Mouse (Mus musculus) left cerebral cortex, adult 2 months (tissue): ENCODE data around the gene Gm45837. TPM values are rescaled to one million over a fixed set of nuclear protein-coding genes. Genes with fewer than 3 reads are reported as not detected.

ENCODE experiments used
- DNase-seq, 2 experiments: peaks; one replicate each; pipeline ENCODE4 v3.0.0; 2021 to 2022; ENCODE audit warnings: low spot score in 2 of 2, mixed read lengths in 1 of 2; ENCODE audit errors: extremely low spot score in 1 of 2
- H3K27ac ChIP-seq: fragments of 200-600 bp; 2 replicates; pipeline ENCODE4 v1.8.1; 2022
- H3K4me3 ChIP-seq: fragments of 200-600 bp; 2 replicates; pipeline ENCODE4 v1.8.1; 2022
- CTCF ChIP-seq: fragments of 200-600 bp; IDR thresholded peaks from 2 replicates; pipeline ENCODE4 v1.8.1; 2022; ENCODE audit warnings: antibody characterized with exemption, mild to moderate bottlenecking, moderate library complexity
- intact Hi-C: fragments of 180-260 bp; cut with DNase I; formaldehyde crosslinking; loops from one replicate; pipeline ENCODE4 v1.15.1; 2025
- total RNA-seq, 2 experiments: library from RNA; stranded (reverse); gene quantifications; 2 replicates each; pipeline ENCODE4 v1.2.3; 2021

Gene Gm45837
- total RNA-seq, 2 experiments from 2014 or later = 1.6 to 3.4 TPM

DNA sequence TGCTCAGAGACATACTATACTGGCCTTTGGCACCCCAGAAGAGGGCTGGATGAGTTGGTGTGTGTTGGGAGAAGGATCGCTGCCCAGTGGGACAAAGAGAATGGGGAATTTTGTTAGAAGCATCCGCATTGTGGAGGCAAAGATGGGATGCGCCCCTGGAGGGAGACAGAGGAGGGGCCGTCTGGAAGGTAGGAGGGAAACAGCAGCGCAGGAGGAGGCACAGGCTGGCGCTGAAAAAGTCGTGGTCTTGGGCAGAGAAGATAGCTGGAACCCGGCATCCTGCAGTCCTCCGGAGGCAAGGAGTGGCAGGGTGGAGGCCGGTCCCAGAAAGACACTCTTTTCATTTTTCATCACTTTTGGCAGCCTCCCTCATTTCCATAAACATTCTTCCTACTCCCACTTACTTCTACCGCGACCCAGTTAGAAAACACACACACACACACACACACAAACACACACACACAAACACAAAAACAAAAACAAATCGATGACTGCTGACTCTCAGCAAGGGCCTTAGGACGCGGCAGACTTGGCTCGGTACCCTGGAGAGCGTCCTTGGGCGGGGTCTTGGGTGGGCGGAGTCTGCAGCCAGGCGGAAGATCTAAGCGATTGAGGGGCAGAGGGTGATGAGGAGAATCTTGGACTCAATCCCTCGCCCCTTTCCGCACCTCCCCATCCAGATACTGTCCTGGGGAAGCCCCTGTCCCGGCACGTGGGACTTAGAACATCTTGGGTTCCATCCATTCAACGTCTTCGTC lies 8.5 kb downstream of the Gm45837 start:
- H3K4me3 ChIP-seq = no peak overlapping the region
- TF ChIP-seq CTCF = peak; percentile 4; the same call in 1 of the 2 replicates
- no peak for DNase-seq
- H3K27ac ChIP-seq = peak overlapping the region; percentile 13
- intact Hi-C loops = no loop called here

DNA sequence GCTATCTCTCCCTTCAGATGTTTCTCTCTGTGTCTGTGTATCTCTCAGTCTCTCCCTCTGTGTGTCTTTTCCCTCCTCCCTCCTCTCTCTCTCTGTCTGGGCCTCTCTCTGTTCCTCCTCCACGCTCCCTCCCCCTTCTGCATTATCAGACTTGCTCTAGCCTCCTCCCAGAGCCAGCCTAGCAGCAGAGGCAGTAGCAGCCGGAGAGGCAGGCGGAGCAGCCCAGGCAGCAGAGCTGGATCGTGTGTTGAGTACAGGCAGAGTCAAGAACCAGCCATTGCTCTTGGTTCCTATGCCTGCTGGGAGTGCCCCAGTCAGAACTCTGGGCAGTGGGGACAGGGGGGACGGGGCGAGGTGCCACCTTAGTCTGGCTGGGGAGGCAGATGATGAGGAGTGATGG lies 10.8 kb downstream of the Gm45837 start, which contains the start of gene Pde2a:
TSS of gene Pde2a (plus strand) at position 163 of the 400 bp plus-strand sequence.
- no peak for TF ChIP-seq CTCF
- DNase-seq = peak; percentile 80
- peak within 1 kb of the TSS; percentile 94 for H3K27ac ChIP-seq
- intact Hi-C loops = no loop called here
- H3K4me3 ChIP-seq = peak within 1 kb of the TSS; percentile 68

DNA sequence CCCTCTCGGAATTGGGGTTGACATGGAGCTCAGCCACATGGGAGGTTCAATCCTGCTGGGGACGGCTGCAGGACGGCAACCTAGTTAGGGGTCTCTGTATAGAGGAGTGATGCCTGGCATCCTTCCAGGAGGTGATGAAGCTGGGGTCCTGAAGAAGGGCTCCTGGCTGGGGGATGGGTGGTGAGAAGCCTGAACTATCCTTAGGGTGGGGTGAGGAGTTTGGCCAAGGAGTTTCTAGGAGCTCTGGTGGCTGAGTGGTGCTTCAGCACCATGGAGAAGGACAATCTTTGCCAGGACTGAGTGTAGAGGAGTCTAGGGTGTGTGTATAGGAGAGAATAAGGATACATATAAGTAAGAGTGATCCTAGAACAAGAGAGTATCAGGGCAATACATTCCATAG lies 11.4 kb downstream of the Gm45837 start:
- intact Hi-C loops = no loop called here
- DNase-seq = no peak

DNA sequence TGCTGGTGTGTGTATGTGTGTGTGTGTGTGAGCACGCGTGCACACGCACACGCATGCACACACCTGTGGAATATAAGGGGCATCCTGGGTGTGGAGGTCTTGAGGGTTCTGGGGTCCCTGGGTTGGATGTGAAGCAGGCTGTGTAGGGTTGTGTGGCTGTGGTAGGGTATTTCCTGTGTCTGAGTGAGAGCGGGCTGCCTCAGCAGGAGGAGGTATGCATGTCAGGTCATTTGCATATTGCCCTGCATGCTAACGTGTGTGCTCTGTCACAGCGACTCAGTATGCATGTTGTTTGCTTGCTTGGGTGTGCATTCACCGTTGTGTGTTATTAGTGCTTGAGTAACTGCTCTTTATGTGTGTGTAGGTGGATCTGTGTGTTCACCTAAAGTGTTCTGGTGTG lies 12.0 kb downstream of the Gm45837 start:
- peak overlapping the region; percentile 68 for H3K4me3 ChIP-seq
- intact Hi-C loops = no loop called here
- TF ChIP-seq CTCF = no peak
- DNase-seq = no peak
- peak overlapping the region; percentile 94 for H3K27ac ChIP-seq

More for the DNA sequence above, 11.4 kb downstream of the Gm45837 start:
- H3K27ac ChIP-seq = peak overlapping the region; percentile 94
- peak overlapping the region; percentile 68 for H3K4me3 ChIP-seq
- TF ChIP-seq CTCF = no peak; the same call in 1 of the 2 replicates

DNA sequence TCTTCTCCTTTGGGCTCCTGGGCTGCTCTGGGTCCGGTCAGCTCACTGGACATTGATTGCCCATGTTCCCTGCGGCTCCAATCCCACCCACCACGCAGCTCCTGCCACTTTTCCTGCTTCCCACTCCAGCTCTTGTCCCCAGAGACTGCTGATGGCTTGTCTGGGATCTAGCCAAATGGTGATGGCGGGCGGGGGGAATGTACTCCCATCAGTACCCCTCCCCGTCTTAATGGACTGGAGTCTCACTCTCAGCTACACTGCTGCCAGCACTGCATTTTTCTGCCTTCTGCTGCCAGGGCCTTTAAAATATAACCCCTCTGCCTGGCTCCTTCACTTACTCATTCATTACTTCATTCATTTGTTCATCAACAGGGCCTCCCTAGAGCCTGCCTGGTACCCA lies 13.3 kb downstream of the Gm45837 start:
- Histone ChIP-seq H3K27ac (peak overlapping the region; percentile 55; the same call in 1 of the 2 replicates), H3K4me3 (peak overlapping the region; percentile 19)
- no peak for TF ChIP-seq CTCF
- intact Hi-C loops = no loop called here
- DNase-seq = no peak

DNA sequence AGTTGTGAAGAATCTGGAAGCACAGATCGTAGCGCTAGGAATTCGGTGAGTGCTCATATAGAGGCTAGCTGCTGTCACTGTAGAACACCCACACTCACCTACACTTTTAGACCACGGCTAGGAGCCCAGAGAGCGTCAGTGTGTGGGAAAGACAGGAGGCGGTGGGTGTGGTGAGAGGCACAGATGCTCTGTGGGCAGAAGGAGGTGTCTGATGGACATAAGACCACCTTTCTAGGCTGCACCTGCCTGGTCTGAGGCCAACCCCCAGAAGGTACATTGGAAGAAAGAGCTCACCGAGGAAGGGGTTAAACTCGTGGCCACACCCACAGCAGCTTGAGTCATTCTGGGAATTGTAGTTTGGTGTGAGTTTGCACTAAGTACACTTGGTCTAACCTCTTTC lies 16.0 kb downstream of the Gm45837 start:
- Histone ChIP-seq H3K27ac (peak overlapping the region; percentile 60), H3K4me3 (peak overlapping the region; percentile 37)
- intact Hi-C loops = loop anchor here (5.0 kb wide), 1 partner anchor 191 kb away; no protein-coding TSS in a partner anchor
- peak in 1 of 2 experiments; percentile 56 for DNase-seq
- no peak for TF ChIP-seq CTCF

DNA sequence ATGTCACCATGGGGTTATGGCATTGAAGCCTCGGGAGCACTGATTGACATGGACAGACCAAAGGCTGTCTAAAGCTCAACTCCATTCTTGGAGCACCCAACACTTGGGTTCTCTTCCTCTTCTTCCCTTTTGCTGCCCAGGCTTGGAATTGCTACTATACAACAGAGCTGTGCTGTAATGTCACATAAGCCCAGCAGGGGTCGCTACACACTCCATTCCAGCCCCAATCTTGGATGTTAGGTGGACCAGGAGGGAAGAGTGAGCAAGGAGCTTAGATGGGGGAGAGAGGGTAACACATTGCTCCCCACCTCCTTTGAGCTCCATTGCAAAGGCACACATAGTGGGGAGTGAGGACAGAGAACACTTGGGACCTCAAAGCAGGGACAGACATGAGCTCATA lies 17.1 kb downstream of the Gm45837 start:
- Histone ChIP-seq H3K27ac (peak overlapping the region; percentile 60; the same call in 1 of the 2 replicates), H3K4me3 (peak overlapping the region; percentile 37; the same call in 1 of the 2 replicates)
- intact Hi-C loops = loop anchor here (5.0 kb wide), 1 partner anchor 190 kb away; no protein-coding TSS in a partner anchor
- DNase-seq = peak in 1 of 2 experiments; percentile 60
- TF ChIP-seq CTCF = peak; percentile 85

DNA sequence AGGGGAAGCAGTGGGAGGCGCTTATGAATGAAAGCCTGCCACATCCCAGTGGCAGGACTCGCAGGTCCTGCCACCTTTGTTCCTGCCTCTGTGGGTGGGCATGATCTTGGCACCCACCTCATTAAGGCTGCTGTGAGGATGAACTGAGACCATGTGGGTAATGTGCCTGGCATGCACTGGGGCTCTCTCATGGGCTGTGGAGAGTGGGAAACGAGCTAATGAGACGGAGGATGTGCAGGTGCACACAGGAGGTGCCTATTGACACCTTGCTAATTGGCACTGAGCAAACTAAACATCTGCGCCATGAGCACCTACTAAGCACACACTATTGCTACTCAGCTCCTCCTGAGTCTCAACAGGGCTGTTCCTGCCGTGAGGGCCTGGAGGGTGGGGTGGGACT lies 24.4 kb downstream of the Gm45837 start:
- Histone ChIP-seq H3K4me3 (no peak overlapping the region), H3K27ac (no peak overlapping the region)
- DNase-seq = no peak
- intact Hi-C loops = no loop called here
- no peak for TF ChIP-seq CTCF

DNA sequence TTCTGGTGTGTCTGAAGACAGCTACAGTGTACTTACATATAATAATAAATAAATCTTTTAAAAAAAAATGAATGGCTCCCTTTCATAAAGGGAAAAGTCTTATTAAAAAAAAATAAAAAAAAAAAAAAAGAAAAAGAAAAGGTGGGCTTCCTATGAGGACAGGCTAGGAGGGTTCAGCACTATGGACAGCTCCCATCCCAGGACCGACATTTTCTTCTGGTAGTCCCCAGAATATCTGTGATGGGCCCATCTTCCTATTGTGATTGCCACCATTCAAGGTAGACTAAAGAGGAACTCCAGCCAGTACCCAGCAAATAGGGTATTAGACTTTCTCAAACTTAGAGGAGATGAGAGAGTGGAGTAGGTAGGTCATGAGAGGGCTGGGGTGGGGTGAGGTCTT lies 27.2 kb downstream of the Gm45837 start:
- no peak overlapping the region for H3K27ac ChIP-seq
- TF ChIP-seq CTCF = no peak
- intact Hi-C loops = no loop called here
- no peak for DNase-seq
- no peak overlapping the region for H3K4me3 ChIP-seq

DNA sequence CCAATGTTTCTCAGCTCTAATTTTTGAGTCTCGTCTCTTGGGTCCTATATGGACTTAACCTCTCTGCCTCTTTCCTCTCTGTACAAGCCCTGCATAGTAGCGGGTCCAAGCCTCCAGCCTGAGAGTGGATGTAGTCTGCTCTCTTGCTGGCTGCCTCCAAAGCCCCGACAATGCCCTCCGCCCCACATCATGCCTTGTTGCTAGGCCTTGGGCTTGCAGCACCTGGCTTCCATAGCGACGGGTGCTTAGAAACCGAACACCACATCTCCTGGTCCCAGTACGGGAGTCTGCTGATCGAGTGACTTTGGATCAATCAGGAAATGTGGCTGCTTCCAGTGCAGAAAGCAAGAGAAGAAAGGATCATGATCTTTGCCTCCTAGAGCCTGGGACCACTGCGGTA lies 32.4 kb downstream of the Gm45837 start:
- intact Hi-C loops = no loop called here
- no peak for TF ChIP-seq CTCF
- Histone ChIP-seq H3K4me3 (no peak overlapping the region), H3K27ac (no peak overlapping the region)
- DNase-seq = no peak

DNA sequence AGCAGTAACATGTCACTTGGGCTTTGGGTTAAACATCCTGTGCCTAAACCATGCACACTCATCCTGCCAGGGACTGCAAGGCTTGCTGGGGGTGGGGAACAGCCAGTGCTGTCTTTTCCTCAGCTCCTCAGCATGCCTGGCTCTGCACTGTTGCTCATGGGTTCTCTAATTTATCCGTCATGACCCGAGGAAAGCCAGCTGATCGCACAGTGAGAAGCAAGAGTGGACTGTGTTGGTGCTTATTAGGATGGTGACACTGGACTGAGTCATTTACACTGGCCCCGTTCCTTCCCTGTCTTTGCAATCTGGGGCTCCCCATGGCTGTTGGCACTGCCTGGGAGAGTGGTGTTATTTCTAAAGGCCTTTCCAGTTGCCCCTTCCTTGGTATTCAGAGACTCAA lies 33.5 kb downstream of the Gm45837 start:
- Histone ChIP-seq H3K27ac (no peak overlapping the region), H3K4me3 (no peak overlapping the region)
- no peak for TF ChIP-seq CTCF
- no peak for DNase-seq
- intact Hi-C loops = no loop called here

DNA sequence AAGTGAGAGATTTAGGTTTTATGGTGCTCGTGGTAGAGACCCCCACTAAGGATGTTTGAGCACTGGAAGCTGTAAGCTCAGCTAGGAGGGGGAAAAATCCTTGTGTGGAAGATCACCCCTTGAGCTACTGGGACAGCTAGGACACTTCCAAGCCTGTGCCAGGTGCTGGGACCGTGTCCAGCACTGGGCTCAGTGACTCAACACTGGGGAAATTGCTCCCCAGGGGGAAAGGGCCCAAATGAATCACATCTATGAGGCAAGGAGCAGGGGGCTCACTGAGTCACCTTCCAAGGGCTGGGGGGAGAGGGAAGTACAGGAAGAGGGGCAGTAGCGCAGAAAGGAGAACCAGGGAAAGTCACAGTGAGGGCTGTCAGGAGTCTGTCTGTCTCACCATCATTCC lies 39.2 kb downstream of the Gm45837 start:
- H3K4me3 ChIP-seq = no peak overlapping the region; the same call in 1 of the 2 replicates
- no peak for DNase-seq
- no peak overlapping the region; the same call in 1 of the 2 replicates for H3K27ac ChIP-seq
- intact Hi-C loops = loop anchor here (1.0 to 2.0 kb wide), 4 partner anchors 33 to 171 kb away; no protein-coding TSS in a partner anchor
- no peak for TF ChIP-seq CTCF
